Mouse (Mus musculus) hindbrain, embryonic 12.5 days (tissue): ENCODE results near the gene Plekhh2. TPM values are rescaled to one million over a fixed set of nuclear protein-coding genes. Genes with fewer than 3 reads are reported as not detected.

Experiments
- ATAC-seq: fragments of 200-750 bp; cut with Nextera tagmentation; 2 replicates; pipeline ENCODE4 v1.8.0; 2017; ENCODE audit warnings: moderate TSS enrichment; ENCODE audit not compliant: low FRiP score
- H3K27ac ChIP-seq: fragments of 300-500 bp; sonication (generic); 2 replicates; pipeline ENCODE4 v1.5.1; 2016; ENCODE audit warnings: mild to moderate bottlenecking
- H3K27me3 ChIP-seq: fragments of 300-500 bp; sonication (generic); 2 replicates; pipeline ENCODE4 v1.6.1; 2016; ENCODE audit warnings: mild to moderate bottlenecking
- H3K36me3 ChIP-seq: fragments of 300-500 bp; sonication (generic); 2 replicates; pipeline ENCODE4 v1.6.1; 2016; ENCODE audit warnings: mild to moderate bottlenecking
- H3K4me1 ChIP-seq: fragments of 300-500 bp; sonication (generic); 2 replicates; pipeline ENCODE4 v1.6.1; 2016
- H3K4me2 ChIP-seq: fragments of 300-500 bp; sonication (generic); replicated peaks from 2 replicates; pipeline ENCODE4 v1.6.1; 2016; ENCODE audit warnings: mild to moderate bottlenecking
- H3K4me3 ChIP-seq: fragments of 300-500 bp; sonication (generic); 2 replicates; pipeline ENCODE4 v1.5.1; 2016; ENCODE audit warnings: mild to moderate bottlenecking
- H3K9ac ChIP-seq: fragments of 300-500 bp; sonication (generic); 2 replicates; pipeline ENCODE4 v1.6.1; 2016; ENCODE audit warnings: mild to moderate bottlenecking, moderate library complexity
- H3K9me3 ChIP-seq: fragments of 300-500 bp; sonication (generic); replicated peaks from 2 replicates; pipeline ENCODE4 v1.6.1; 2016; ENCODE audit warnings: mild to moderate bottlenecking
- WGBS: fragments of 180-500 bp; shearing (Covaris S2); methylation state at CpG from one replicate; pipeline ENCODE4 v1.1.7; 2016; 5-methylcytosine and 5-hydroxymethylcytosine counted together
- polyA plus RNA-seq: library from polyadenylated mRNA; unstranded; fragments of >200 nt; fragmentation: Nextera tagmentation; extraction: Ambion mirVana; gene quantifications from 2 replicates; pipeline ENCODE4 v1.2.1, GENCODE M21; 2016

Gene Plekhh2
- polyA plus RNA-seq, 1 experiment from 2014 or later = 3.8 TPM

- ATAC-seq = peak; percentile 29; the same call in 1 of the 2 replicates
- Histone ChIP-seq H3K9ac (no peak overlapping the region), H3K4me2 (no peak overlapping the region), H3K4me3 (no peak overlapping the region), H3K27ac (0 out of 2 replicates have a peak overlapping the region, but pooled peaks have one; percentile 24), H3K27me3 (no peaks in the 10 kb centered on the region), H3K9me3 (no peaks in the 10 kb centered on the region), H3K4me1 (peaks cover 32% of the 10 kb centered on the region), H3K36me3 (no peaks in the 10 kb centered on the region)
- WGBS = 72% methylated on average over 3 of the region's 3 CpGs
These were observed 145.7 kb downstream of the Plekhh2 start for GRCm38 (mm10) chr17:84657422-84657732.

DNA sequence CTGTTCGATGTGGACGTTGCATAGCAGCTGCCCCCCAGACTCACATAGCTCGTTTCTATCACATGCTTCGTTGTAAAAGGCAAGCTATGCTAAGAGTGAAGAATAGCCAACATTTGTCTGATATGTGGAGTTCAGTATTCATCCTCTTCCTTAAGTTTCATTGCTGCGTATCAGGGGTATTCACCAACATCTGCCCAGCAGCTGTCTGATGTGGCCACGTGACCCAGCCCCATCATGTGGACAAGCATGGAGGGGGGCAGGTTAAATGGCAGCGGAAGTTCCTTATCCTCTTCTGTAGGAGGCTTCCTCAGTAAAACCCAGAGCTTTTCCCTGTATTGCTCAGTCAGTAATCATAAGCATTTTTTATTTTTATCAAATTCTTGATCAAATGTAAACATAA is 146.1 kb downstream of the Plekhh2 start:
- peaks cover 32% of the 10 kb centered on the region for H3K4me1 ChIP-seq
- WGBS = 60% methylated on average over 7 of the region's 7 CpGs
- ATAC-seq = no peak

GRCm38 (mm10) chr17:84658195-84658594 is 146.5 kb downstream of the Plekhh2 start:
- WGBS = 32% methylated on average over 5 of the region's 5 CpGs
- Histone ChIP-seq H3K4me3 (no peak overlapping the region), H3K4me1 (peaks cover 32% of the 10 kb centered on the region), H3K27me3 (no peaks in the 10 kb centered on the region), H3K9ac (no peak overlapping the region), H3K9me3 (no peaks in the 10 kb centered on the region), H3K4me2 (no peak overlapping the region), H3K36me3 (no peaks in the 10 kb centered on the region), H3K27ac (no peak overlapping the region)
- no peak for ATAC-seq

More for the DNA sequence above, 146.1 kb downstream of the Plekhh2 start:
- H3K9ac ChIP-seq = no peak overlapping the region
- no peak overlapping the region for H3K4me3 ChIP-seq
- no peaks in the 10 kb centered on the region for H3K27me3 ChIP-seq
- H3K27ac ChIP-seq = 0 out of 2 replicates have a peak overlapping the region, but pooled peaks have one; percentile 24
- no peak overlapping the region for H3K4me2 ChIP-seq
- H3K9me3 ChIP-seq = no peaks in the 10 kb centered on the region
- H3K36me3 ChIP-seq = no peaks in the 10 kb centered on the region

- H3K9ac ChIP-seq = no peak overlapping the region
- no peak overlapping the region for H3K4me2 ChIP-seq
- 74% methylated on average over 8 of the region's 8 CpGs for WGBS
- peaks cover 32% of the 10 kb centered on the region for H3K4me1 ChIP-seq
- H3K36me3 ChIP-seq = no peaks in the 10 kb centered on the region
- no peaks in the 10 kb centered on the region for H3K27me3 ChIP-seq
- no peak overlapping the region for H3K4me3 ChIP-seq
- no peak overlapping the region for H3K27ac ChIP-seq
- no peak for ATAC-seq
- H3K9me3 ChIP-seq = no peaks in the 10 kb centered on the region
These were observed 147.3 kb downstream of the Plekhh2 start for GRCm38 (mm10) chr17:84658951-84659350.

DNA sequence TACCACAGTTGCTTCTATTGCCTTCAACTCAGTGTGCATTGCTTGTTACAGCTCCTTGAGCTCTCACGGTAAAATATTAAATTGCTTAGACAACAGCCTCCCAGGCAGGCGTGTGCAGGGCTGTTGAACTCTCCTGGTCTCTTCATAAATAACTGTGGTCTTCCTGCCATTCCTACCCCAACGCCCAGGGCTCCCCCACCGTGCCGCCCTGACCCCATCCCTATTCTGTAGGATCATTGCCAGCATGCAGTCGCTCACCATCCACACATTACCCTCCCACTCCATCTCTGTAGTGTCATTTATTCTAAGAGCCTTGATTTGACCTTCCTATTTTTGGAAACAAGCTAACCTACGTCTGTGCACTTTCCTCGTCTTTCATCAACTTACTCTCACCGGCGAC is 153.4 kb downstream of the Plekhh2 start:
- Histone ChIP-seq H3K9ac (no peak overlapping the region), H3K27me3 (no peaks in the 10 kb centered on the region), H3K36me3 (no peaks in the 10 kb centered on the region), H3K4me1 (no peaks in the 10 kb centered on the region), H3K9me3 (no peaks in the 10 kb centered on the region), H3K27ac (no peak overlapping the region), H3K4me3 (no peak overlapping the region), H3K4me2 (no peak overlapping the region)
- 44% methylated on average over 10 of the region's 10 CpGs for WGBS
- ATAC-seq = no peak

DNA sequence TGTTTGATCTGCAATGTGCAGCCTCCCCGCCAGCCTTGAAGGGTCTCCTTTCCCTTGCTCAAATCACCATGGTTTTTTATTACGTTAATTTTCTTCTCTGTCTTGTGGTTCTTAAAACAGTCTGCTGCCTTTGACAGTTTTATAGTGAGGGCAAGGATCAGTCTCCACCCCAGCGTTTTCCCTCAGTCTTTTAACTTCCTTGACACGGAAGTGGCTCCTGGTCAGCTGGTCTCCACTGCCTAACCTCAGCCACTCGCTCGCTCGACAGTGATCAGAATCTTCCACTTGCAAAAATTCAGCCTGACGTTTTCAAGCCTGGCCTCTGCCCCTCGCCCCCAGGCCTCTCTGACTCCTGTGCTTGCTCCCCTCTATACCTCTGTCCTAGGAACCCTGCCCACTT is 154.0 kb downstream of the Plekhh2 start:
- Histone ChIP-seq H3K4me1 (no peaks in the 10 kb centered on the region), H3K9me3 (no peaks in the 10 kb centered on the region), H3K36me3 (no peaks in the 10 kb centered on the region), H3K27ac (no peak overlapping the region), H3K4me3 (no peak overlapping the region), H3K9ac (no peak overlapping the region), H3K4me2 (no peak overlapping the region), H3K27me3 (no peaks in the 10 kb centered on the region)
- WGBS = 40% methylated on average over 9 of the region's 9 CpGs
- no peak for ATAC-seq

GRCm38 (mm10) chr17:84667848-84668247 is 156.2 kb downstream of the Plekhh2 start:
- no peak overlapping the region for H3K9ac ChIP-seq
- no peak overlapping the region for H3K4me3 ChIP-seq
- H3K4me2 ChIP-seq = no peak overlapping the region
- H3K36me3 ChIP-seq = no peaks in the 10 kb centered on the region
- 86% methylated on average over 3 of the region's 3 CpGs for WGBS
- no peaks in the 10 kb centered on the region for H3K27me3 ChIP-seq
- H3K4me1 ChIP-seq = no peaks in the 10 kb centered on the region
- H3K27ac ChIP-seq = no peak overlapping the region
- no peaks in the 10 kb centered on the region for H3K9me3 ChIP-seq
- no peak for ATAC-seq

Other genes starting within 250 kb of the Plekhh2 start
- 9.9 TPM in 2 replicates for gene Thada, start 45.7 kb upstream of the Plekhh2 start, polyA plus RNA-seq
- 34.9 and 37.7 TPM in 2 replicates for gene Dync2li1, start 114.6 kb downstream of the Plekhh2 start, polyA plus RNA-seq
- 0.12 and 0.22 TPM in 2 replicates for gene Abcg8, start 164.4 kb downstream of the Plekhh2 start, polyA plus RNA-seq
- gene Abcg5, start 171.1 kb downstream of the Plekhh2 start, polyA plus RNA-seq = 3.8 and 5.8 TPM in 2 replicates